Mouse (Mus musculus): ENCODE results near the gene Bbs4. TPM values are rescaled to one million over a fixed set of nuclear protein-coding genes. Genes with fewer than 3 reads are reported as not detected.

Bbs4 gene
- total and polyA plus RNA-seq, 3 experiments: 2.6 to 4.5 (median 4.0) TPM

- Histone ChIP-seq H3K36me3 (replicated peaks in 1 of 2; ENCODE audit: control insufficient read depth in 1 of 2, insufficient read depth in 1 of 2, low read length in 1 of 2) (no peaks in the 10 kb centered on the region), H3K4me2 (ENCODE audit: insufficient read depth, low read depth, poor library complexity, severe bottlenecking) (no peak overlapping the region), H3K4me3 (replicated peaks in 1 of 3; ENCODE audit: low read depth in 2 of 3, low read length in 2 of 3, poor library complexity in 1 of 3) (no peak overlapping the region), H3K27ac (ENCODE audit: insufficient read depth, low read depth) (no peak overlapping the region), H3K4me1 (ENCODE audit: control insufficient read depth in 1 of 2, insufficient read depth in 2 of 2) (peaks cover 2 to 11% of the 10 kb centered on the region in 2 experiments; a peak in 3 of 4 replicates), H3K9me3 (replicated peaks; ENCODE audit: low read length) (no peaks in the 10 kb centered on the region), H3K9ac (ENCODE audit: insufficient read depth, low read depth) (no peak overlapping the region), H3K27me3 (replicated peaks) (no peaks in the 10 kb centered on the region), H3K79me2 (replicated peaks; ENCODE audit: control insufficient read depth, extremely low read depth, insufficient read depth, poor library complexity, severe bottlenecking) (no peaks in the 10 kb centered on the region)
- no peak for DNase-seq (ENCODE audit: extremely low read depth)
- in situ Hi-C loops (cut with MboI; ENCODE audit: low pct_ligation_motif_present, low pct_unique_long_range_greater_than_20kb, low sequenced_read_pairs) (loop anchor here (25.0 kb wide), 1 partner anchor 716 kb away; the partner anchor contains the start of gene Cd276), dilution Hi-C loops (cut with MboI; ENCODE audit: extremely low pct_ligation_motif_present, extremely low pct_unique_long_range_greater_than_20kb, low sequenced_read_pairs) (no loop called here)
- TF ChIP-seq MAFK (IDR thresholded peaks at IDR 0.05; ENCODE audit: insufficient replicate concordance, low read length) (no peak), USF1 (IDR thresholded peaks at IDR 0.05; ENCODE audit: low read depth, low read length) (no peak)
Observed at GRCm38 (mm10) chr9:59278694-59279093, 74.6 kb downstream of the Bbs4 start.

DNA sequence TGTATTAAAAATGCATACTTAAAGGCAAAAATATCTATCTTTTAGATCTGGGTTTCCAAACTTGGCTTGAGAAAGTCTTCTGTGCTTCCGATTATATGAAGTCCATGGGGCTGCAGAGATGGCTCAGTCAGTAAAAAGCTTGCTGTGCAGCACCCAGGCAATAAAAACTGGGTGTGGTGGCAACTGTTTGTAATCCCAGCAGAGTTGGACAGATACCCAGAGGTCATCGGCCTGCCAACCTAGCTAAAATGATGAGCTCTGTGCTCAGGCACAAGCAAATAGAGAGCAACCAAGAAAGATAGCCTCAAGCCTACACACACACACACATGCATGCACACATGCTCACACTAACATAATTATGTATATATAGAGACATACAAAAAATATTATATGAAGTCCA, 75.1 kb downstream of the Bbs4 start:
- Histone ChIP-seq H3K9ac (ENCODE audit: insufficient read depth, low read depth) (no peak overlapping the region), H3K4me2 (ENCODE audit: insufficient read depth, low read depth, poor library complexity, severe bottlenecking) (no peak overlapping the region), H3K36me3 (replicated peaks in 1 of 2; ENCODE audit: control insufficient read depth in 1 of 2, insufficient read depth in 1 of 2, low read length in 1 of 2) (no peaks in the 10 kb centered on the region), H3K4me3 (replicated peaks in 1 of 3; ENCODE audit: low read depth in 2 of 3, low read length in 2 of 3, poor library complexity in 1 of 3) (no peak overlapping the region), H3K27ac (ENCODE audit: insufficient read depth, low read depth) (no peak overlapping the region), H3K79me2 (replicated peaks; ENCODE audit: control insufficient read depth, extremely low read depth, insufficient read depth, poor library complexity, severe bottlenecking) (no peaks in the 10 kb centered on the region), H3K9me3 (replicated peaks; ENCODE audit: low read length) (no peaks in the 10 kb centered on the region), H3K27me3 (replicated peaks) (no peaks in the 10 kb centered on the region), H3K4me1 (ENCODE audit: control insufficient read depth in 1 of 2, insufficient read depth in 2 of 2) (peaks cover 2 to 11% of the 10 kb centered on the region in 2 experiments; a peak in 3 of 4 replicates)
- TF ChIP-seq MAZ (IDR thresholded peaks at IDR 0.05; ENCODE audit: low read depth, low read length) (no peak), POLR2A (IDR thresholded peaks at IDR 0.05; ENCODE audit: low read depth, low read length) (no peak), USF2 (conservative IDR thresholded peaks at IDR 0.05; ENCODE audit: low read depth, low read length) (no peak), TCF12 (IDR thresholded peaks at IDR 0.05; ENCODE audit: low read depth, low read length) (no peak), BHLHE40 (IDR thresholded peaks at IDR 0.05; ENCODE audit: low read depth, low read length) (no peak), MEF2A (IDR thresholded peaks at IDR 0.05; ENCODE audit: borderline replicate concordance, low read depth, low read length) (no peak), GABPA (IDR thresholded peaks at IDR 0.05; ENCODE audit: insufficient replicate concordance, low read depth, low read length) (no peak), JUN (IDR thresholded peaks at IDR 0.05; ENCODE audit: insufficient read depth, low read depth, low read length) (no peak), CHD1 (IDR thresholded peaks at IDR 0.05; ENCODE audit: low read depth, low read length) (no peak), TBP (conservative IDR thresholded peaks at IDR 0.05; ENCODE audit: low read depth, low read length) (no peak), NELFE (IDR thresholded peaks at IDR 0.05; ENCODE audit: low read depth, low read length) (no peak), SIN3A (IDR thresholded peaks at IDR 0.05; ENCODE audit: low read length) (no peak), POLR2AphosphoS2 (IDR thresholded peaks at IDR 0.05; ENCODE audit: low read depth, low read length) (no peak), ZKSCAN1 (IDR thresholded peaks at IDR 0.05; ENCODE audit: borderline replicate concordance, low read depth, low read length) (no peak)
- DNase-seq (ENCODE audit: extremely low read depth): no peak
- in situ Hi-C loops (cut with MboI; ENCODE audit: low pct_ligation_motif_present, low pct_unique_long_range_greater_than_20kb, low sequenced_read_pairs): loop anchor here (25.0 kb wide), 1 partner anchor 716 kb away; the partner anchor contains the start of gene Cd276
- dilution Hi-C loops (cut with MboI; ENCODE audit: extremely low pct_ligation_motif_present, extremely low pct_unique_long_range_greater_than_20kb, low sequenced_read_pairs): no loop called here

Measured in CH12.LX (cell line).